In genomic region chr14:72689525-72689924, GRCm38 (mm10) we compare ENCODE assay signal across 17 mouse cellular contexts.
"Had no signal": no experiment of that assay in that cellular context is flagged by ENCODE, and none has a peak within 500 bp of the region (broad histone marks: within the 10 kb centered on the region; RNA-seq: fewer than 3 reads in every experiment).

No protein-coding gene starts in this region.

- H3K27ac ChIP-seq: kidney, embryonic 15.5 days; left cerebral cortex, adult 2 months; liver, embryonic 13.5 days; midbrain, embryonic 12.5 days; midbrain, embryonic 15.5 days; neural tube, embryonic 13.5 days; stomach, embryonic 15.5 days had no signal

- DNase-seq: kidney, adult 11 months; kidney, adult 8-10 months; kidney, postnatal 10 days; kidney, postnatal 36 days; layer of hippocampus, postnatal 36 days; liver, embryonic 13.5 days; lung, adult 2 months; lung, postnatal 14 days; lung, postnatal 4 days; thymus, postnatal 25 days had no signal

- H3K9ac ChIP-seq: kidney, embryonic 15.5 days; liver, embryonic 13.5 days; midbrain, embryonic 12.5 days; midbrain, embryonic 15.5 days; neural tube, embryonic 13.5 days; stomach, embryonic 15.5 days had no signal

- H3K36me3 ChIP-seq: kidney, embryonic 15.5 days; liver, embryonic 13.5 days; midbrain, embryonic 12.5 days; midbrain, embryonic 15.5 days; neural tube, embryonic 13.5 days; stomach, embryonic 15.5 days had no signal

- H3K9me3 ChIP-seq: kidney, embryonic 15.5 days; liver, embryonic 13.5 days; midbrain, embryonic 12.5 days; midbrain, embryonic 15.5 days; neural tube, embryonic 13.5 days; stomach, embryonic 15.5 days had no signal

- H3K4me1 ChIP-seq: kidney, embryonic 15.5 days; liver, embryonic 13.5 days; midbrain, embryonic 12.5 days; midbrain, embryonic 15.5 days; neural tube, embryonic 13.5 days; stomach, embryonic 15.5 days had no signal

- H3K4me3 ChIP-seq: kidney, embryonic 15.5 days; left cerebral cortex, adult 2 months; liver, embryonic 13.5 days; midbrain, embryonic 12.5 days; midbrain, embryonic 15.5 days; myocyte; neural tube, embryonic 13.5 days; stomach, embryonic 15.5 days had no signal

- ATAC-seq: midbrain, embryonic 15.5 days had no signal

- H3K27me3 ChIP-seq: kidney, embryonic 15.5 days; liver, embryonic 13.5 days; midbrain, embryonic 12.5 days; midbrain, embryonic 15.5 days; neural tube, embryonic 13.5 days; stomach, embryonic 15.5 days had no signal
